Mouse (Mus musculus) cortical plate, adult 2 months (tissue): ENCODE results near the gene Lct.

Source experiments
- CTCF ChIP-seq: fragments of 200-500 bp; IDR thresholded peaks from 2 replicates; pipeline ENCODE4 v1.5.1; 2011; ENCODE audit warnings: mild to moderate bottlenecking, control low read depth, low read length; ENCODE audit not compliant: insufficient read depth; ENCODE audit errors: extremely low read depth
- POLR2A ChIP-seq: fragments of 200-500 bp; IDR thresholded peaks from 2 replicates; pipeline ENCODE4 v1.6.1; 2011; ENCODE audit warnings: mild to moderate bottlenecking, low read length, control low read depth; ENCODE audit not compliant: insufficient read depth; ENCODE audit errors: extremely low read depth

DNA sequence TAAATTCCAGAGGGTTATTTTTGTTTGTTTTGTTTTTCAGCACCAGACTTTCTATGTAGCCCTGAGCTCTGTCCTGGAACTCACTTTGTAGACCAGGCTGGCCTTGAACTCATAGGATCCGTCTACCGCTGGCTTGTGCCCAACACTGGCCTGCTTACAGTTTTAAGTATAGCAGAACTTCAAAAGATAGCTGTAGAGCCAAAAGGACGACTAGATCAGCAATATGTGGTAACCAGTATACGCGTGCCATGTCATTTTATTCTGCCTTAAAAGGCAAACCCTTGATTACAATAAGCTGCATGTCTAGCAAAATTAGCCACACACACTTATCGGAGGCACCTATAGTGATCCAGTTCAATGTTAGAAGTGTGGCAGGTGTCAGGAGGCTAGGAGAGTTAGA lies 30.2 kb upstream of the Lct start:
- no peak for TF ChIP-seq CTCF
- TF ChIP-seq POLR2A: no peak
